Mouse (Mus musculus) liver, embryonic 14.5 days (tissue): ENCODE measurements around the gene Tnc.

ENCODE experiments used
- CTCF ChIP-seq: IDR thresholded peaks from 2 replicates; pipeline ENCODE4 v1.5.1; 2016; ENCODE audit warnings: antibody characterized with exemption, low read depth, control low read depth
- EP300 ChIP-seq: IDR thresholded peaks from 2 replicates; pipeline ENCODE4 v1.6.1; 2016; ENCODE audit warnings: antibody characterized with exemption, low read depth

DNA sequence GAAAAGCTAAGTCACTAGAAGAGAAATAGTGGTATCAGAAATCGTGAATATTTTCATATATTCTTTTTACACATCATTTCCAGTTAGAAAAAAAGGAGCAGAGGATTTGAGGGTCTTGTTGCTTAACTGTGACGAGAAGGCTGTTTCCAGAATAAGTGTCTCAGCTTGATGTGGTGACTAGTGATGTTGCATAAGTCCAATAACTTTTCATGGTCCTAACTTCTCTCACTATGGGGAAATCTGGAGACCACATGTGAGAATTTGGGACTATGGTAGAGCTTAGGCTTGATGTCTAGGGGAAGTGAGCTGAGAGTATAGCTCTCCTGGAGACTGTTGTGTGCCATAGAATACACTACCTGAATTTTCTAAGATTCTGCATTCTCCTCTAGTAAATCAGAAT is 42.6 kb upstream of the Tnc start:
- TF ChIP-seq CTCF (no peak), EP300 (no peak)
